Mouse (Mus musculus) MEL (cell line): ENCODE results near the gene 2410004P03Rik. TPM values are rescaled to one million over a fixed set of nuclear protein-coding genes. Genes with fewer than 3 reads are reported as not detected.

Experiments
- DNase-seq: peaks from one replicate; pipeline ENCODE4 v3.0.0; 2011; ENCODE audit warnings: low read depth, low spot score
- H3K27ac ChIP-seq: 2 replicates; pipeline ENCODE4 v1.5.1; 2012; ENCODE audit warnings: low read depth, mild to moderate bottlenecking, control low read depth, low read length, moderate library complexity; ENCODE audit not compliant: control insufficient read depth
- H3K27me3 ChIP-seq, 2 experiments: fragments of 150-350 bp in 1 of 2; sonication (generic) in 1 of 2; 2 replicates each; pipeline ENCODE4 v1.6.1; 2012; ENCODE audit warnings: low read length in 2 of 2, mild to moderate bottlenecking in 2 of 2, improper control_type of control experiment in 1 of 2, moderate library complexity in 1 of 2; ENCODE audit not compliant: insufficient read depth in 2 of 2, control insufficient read depth in 1 of 2
- H3K36me3 ChIP-seq, 2 experiments: 2 replicates each; pipeline ENCODE4 v1.6.1; 2012 to 2014; ENCODE audit warnings: low read length in 2 of 2, improper control_type of control experiment in 1 of 2, inconsistent platforms in 1 of 2, mild to moderate bottlenecking in 1 of 2; ENCODE audit not compliant: insufficient read depth in 2 of 2, control insufficient read depth in 1 of 2
- H3K4me1 ChIP-seq, 2 experiments: fragments of 150-350 bp in 1 of 2; sonication (generic) in 1 of 2; 2 replicates each; pipeline ENCODE4 v1.6.1; 2012; ENCODE audit warnings: low read length in 2 of 2, improper control_type of control experiment in 1 of 2, mild to moderate bottlenecking in 1 of 2; ENCODE audit not compliant: insufficient read depth in 2 of 2, control insufficient read depth in 1 of 2
- H3K4me3 ChIP-seq, 2 experiments: fragments of 150-350 bp in 1 of 2; sonication (generic) in 1 of 2; 2 replicates each; pipeline ENCODE4 v1.5.1; 2012; ENCODE audit warnings: low read depth in 2 of 2, low read length in 2 of 2, mild to moderate bottlenecking in 2 of 2, moderate library complexity in 2 of 2, control low read depth in 1 of 2, improper control_type of control experiment in 1 of 2; ENCODE audit not compliant: control insufficient read depth in 1 of 2, insufficient read depth in 1 of 2
- H3K79me2 ChIP-seq: 2 replicates; pipeline ENCODE4 v1.6.1; 2012; ENCODE audit warnings: mild to moderate bottlenecking, low read length, moderate library complexity; ENCODE audit not compliant: control insufficient read depth, poor library complexity, insufficient read depth
- H3K9ac ChIP-seq: 2 replicates; pipeline ENCODE4 v1.6.1; 2012; ENCODE audit warnings: low read depth, mild to moderate bottlenecking, control low read depth, low read length, moderate library complexity; ENCODE audit not compliant: control insufficient read depth, poor library complexity, severe bottlenecking
- H3K9me3 ChIP-seq: fragments of 150-350 bp; sonication (generic); replicated peaks from 2 replicates; pipeline ENCODE4 v1.6.1; 2012; ENCODE audit warnings: mild to moderate bottlenecking, low read length, improper control_type of control experiment, moderate library complexity; ENCODE audit not compliant: insufficient read depth
- CHD1 ChIP-seq: IDR thresholded peaks from 2 replicates; pipeline ENCODE4 v1.6.1; 2012; ENCODE audit warnings: low read depth, mild to moderate bottlenecking, inconsistent platforms, low read length, improper control_type of control experiment
- CTCF ChIP-seq, 3 experiments: IDR thresholded peaks in 2 of 3; conservative IDR thresholded peaks in 1 of 3; 2 replicates each; pipeline ENCODE4 v1.5.1; 2011 to 2012; ENCODE audit warnings: low read length in 3 of 3, low read depth in 2 of 3, mild to moderate bottlenecking in 2 of 3, improper control_type of control experiment in 1 of 3, inconsistent platforms in 1 of 3, mixed read lengths in 1 of 3, moderate library complexity in 1 of 3; ENCODE audit not compliant: control insufficient read depth in 1 of 3, insufficient read depth in 1 of 3, poor library complexity in 1 of 3, severe bottlenecking in 1 of 3
- E2F4 ChIP-seq: IDR thresholded peaks from 2 replicates; pipeline ENCODE4 v1.6.1; 2011; ENCODE audit warnings: low read depth, low read length, improper control_type of control experiment, borderline replicate concordance
- GABPA ChIP-seq: IDR thresholded peaks from 2 replicates; pipeline ENCODE4 v1.6.1; 2012; ENCODE audit warnings: low read depth, mild to moderate bottlenecking, inconsistent platforms, low read length, improper control_type of control experiment, moderate library complexity
- HCFC1 ChIP-seq: IDR thresholded peaks from 2 replicates; pipeline ENCODE4 v1.6.1; 2012; ENCODE audit warnings: low read depth, mild to moderate bottlenecking, inconsistent platforms, low read length, improper control_type of control experiment, moderate library complexity
- MYC ChIP-seq: IDR thresholded peaks from 2 replicates; pipeline ENCODE4 v1.6.1; 2011; ENCODE audit warnings: low read depth, mild to moderate bottlenecking, low read length, improper control_type of control experiment, moderate library complexity
- POLR2AphosphoS2 ChIP-seq: IDR thresholded peaks from 2 replicates; pipeline ENCODE4 v1.6.1; 2011; ENCODE audit warnings: low read length, improper control_type of control experiment
- RAD21 ChIP-seq: IDR thresholded peaks from 2 replicates; pipeline ENCODE4 v1.6.1; 2011; ENCODE audit warnings: mild to moderate bottlenecking, low read depth, low read length, improper control_type of control experiment
- SMC3 ChIP-seq: IDR thresholded peaks from 2 replicates; pipeline ENCODE4 v1.6.1; 2011; ENCODE audit warnings: low read depth, low read length, improper control_type of control experiment
- TBP ChIP-seq: IDR thresholded peaks from 2 replicates; pipeline ENCODE4 v1.8.0; 2011; ENCODE audit warnings: low read depth, low read length, improper control_type of control experiment
- USF2 ChIP-seq, 2 experiments: IDR thresholded peaks; 2 replicates each; pipeline ENCODE4 v1.6.1; 2011 to 2012; ENCODE audit warnings: improper control_type of control experiment in 2 of 2, low read length in 2 of 2, borderline replicate concordance in 1 of 2, inconsistent platforms in 1 of 2, low read depth in 1 of 2, mild to moderate bottlenecking in 1 of 2; ENCODE audit not compliant: insufficient read depth in 1 of 2
- ZC3H11A ChIP-seq: IDR thresholded peaks from 2 replicates; pipeline ENCODE4 v1.6.1; 2012; ENCODE audit warnings: low read depth, mild to moderate bottlenecking, inconsistent platforms, low read length, improper control_type of control experiment
- ZNF384 ChIP-seq: IDR thresholded peaks from 2 replicates; pipeline ENCODE4 v1.6.1; 2012; ENCODE audit warnings: low read depth, mild to moderate bottlenecking, inconsistent platforms, low read length, improper control_type of control experiment
- polyA plus RNA-seq, 2 experiments: library from polyadenylated mRNA; stranded (reverse) in 1 of 2; unstranded in 1 of 2; fragments of >175 nt in 1 of 2; fragments of >200 nt in 1 of 2; gene quantifications; 2 replicates each; pipeline versions ENCODE4 v1.2.1 to v1.2.4; 2012; ENCODE audit warnings: low replicate concordance in 2 of 2, low read depth in 1 of 2; ENCODE audit not compliant: insufficient read length in 2 of 2, insufficient read depth in 1 of 2, missing spikeins in 1 of 2
- total RNA-seq: library from RNA; depleted of rRNA; stranded (reverse); fragments of 300-350 nt; gene quantifications from 2 replicates; pipeline ENCODE4 v1.2.3, GENCODE M21; 2012

The 2410004P03Rik gene
- total and polyA plus RNA-seq, 3 experiments, result 0.03 TPM; not detected in 2

GRCm38 (mm10) chr12:17057110-17057509 lies 45.6 kb upstream of the 2410004P03Rik start:
- Histone ChIP-seq H3K4me1 (peaks cover 0 to 4% of the 10 kb centered on the region in 2 experiments; a peak in 1 of 4 replicates), H3K36me3 (peaks cover 0 to 4% of the 10 kb centered on the region in 2 experiments; a peak in 1 of 4 replicates), H3K79me2 (no peaks in the 10 kb centered on the region), H3K27ac (no peak overlapping the region), H3K9ac (no peak overlapping the region), H3K9me3 (no peaks in the 10 kb centered on the region), H3K4me3 (no peak overlapping the region), H3K27me3 (no peaks in the 10 kb centered on the region)
- no peak for DNase-seq
- TF ChIP-seq TBP (no peak), ZNF384 (no peak), CHD1 (no peak)

GRCm38 (mm10) chr12:17055766-17056165 lies 44.2 kb upstream of the 2410004P03Rik start:
- Histone ChIP-seq H3K27ac (no peak overlapping the region), H3K4me1 (peaks cover 0 to 4% of the 10 kb centered on the region in 2 experiments; a peak in 1 of 4 replicates), H3K4me3 (no peak overlapping the region), H3K36me3 (peaks cover 0 to 4% of the 10 kb centered on the region in 2 experiments; a peak in 1 of 4 replicates), H3K9ac (no peak overlapping the region), H3K79me2 (no peaks in the 10 kb centered on the region), H3K9me3 (no peaks in the 10 kb centered on the region), H3K27me3 (no peaks in the 10 kb centered on the region)
- TF ChIP-seq ZC3H11A, result no peak
- no peak for TF ChIP-seq MYC
- TF ChIP-seq POLR2AphosphoS2, result no peak
- no peak for TF ChIP-seq USF2 (IDR thresholded peaks at IDR 0.05; ENCODE audit: borderline replicate concordance in 1 of 2, insufficient read depth in 1 of 2, low read depth in 1 of 2, low read length in 2 of 2)
- TF ChIP-seq TBP, result no peak
- no peak for TF ChIP-seq GABPA
- TF ChIP-seq E2F4, result no peak
- TF ChIP-seq RAD21, result no peak
- no peak for TF ChIP-seq HCFC1
- DNase-seq, result no peak

- H3K4me3 ChIP-seq, result no peak overlapping the region
- DNase-seq, result peak; percentile 34
- TF ChIP-seq SMC3, result peak; percentile 42
- TF ChIP-seq TBP, result no peak
- TF ChIP-seq CTCF (IDR thresholded peaks at IDR 0.05 in 2 of 3, conservative IDR thresholded peaks at IDR 0.05 in 1 of 3; ENCODE audit: control insufficient read depth in 1 of 3, insufficient read depth in 1 of 3, low read depth in 2 of 3, low read length in 3 of 3, poor library complexity in 1 of 3, severe bottlenecking in 1 of 3), result peak; percentile 41 to 49 (median 48); a peak in 5 of 6 replicates
- peaks cover 0 to 4% of the 10 kb centered on the region in 2 experiments; a peak in 1 of 4 replicates for H3K4me1 ChIP-seq
- no peak overlapping the region for H3K9ac ChIP-seq
- no peaks in the 10 kb centered on the region for H3K9me3 ChIP-seq
- H3K79me2 ChIP-seq, result no peaks in the 10 kb centered on the region
- H3K27me3 ChIP-seq, result no peaks in the 10 kb centered on the region
- no peak overlapping the region for H3K27ac ChIP-seq
- peaks cover 0 to 4% of the 10 kb centered on the region in 2 experiments; a peak in 1 of 4 replicates for H3K36me3 ChIP-seq
These were observed 43.2 kb upstream of the 2410004P03Rik start for GRCm38 (mm10) chr12:17054691-17055090.
